Mouse (Mus musculus) kidney, embryonic 14.5 days (tissue): ENCODE measurements around the gene Hif1an. TPM values are rescaled to one million over a fixed set of nuclear protein-coding genes. Genes with fewer than 3 reads are reported as not detected.
A peak's percentile ranks its signal among the peaks of the same experiment; 100 is the strongest.

Experiments used
- ATAC-seq: fragments of 200-750 bp; cut with Nextera tagmentation; 2 replicates; pipeline ENCODE4 v1.8.0; 2017; ENCODE audit warnings: moderate number of reproducible peaks, mild to moderate bottlenecking, moderate TSS enrichment, moderate library complexity; ENCODE audit not compliant: low FRiP score, low TSS enrichment
- H3K27ac ChIP-seq: fragments of 300-500 bp; sonication (generic); 2 replicates; pipeline ENCODE4 v1.5.1; 2014; ENCODE audit warnings: low read depth, mild to moderate bottlenecking, low read length, moderate library complexity, mixed read lengths
- H3K27me3 ChIP-seq: fragments of 300-500 bp; sonication (generic); 2 replicates; pipeline ENCODE4 v1.6.1; 2014; ENCODE audit warnings: mild to moderate bottlenecking, low read length; ENCODE audit not compliant: control insufficient read depth, insufficient read depth
- H3K36me3 ChIP-seq: fragments of 300-500 bp; sonication (generic); 2 replicates; pipeline ENCODE4 v1.6.1; 2014; ENCODE audit warnings: low read length, mixed read lengths; ENCODE audit not compliant: control insufficient read depth, insufficient read depth
- H3K4me1 ChIP-seq: fragments of 300-500 bp; sonication (generic); 2 replicates; pipeline ENCODE4 v1.6.1; 2014; ENCODE audit warnings: low read length, mixed read lengths; ENCODE audit not compliant: control insufficient read depth, insufficient read depth
- H3K4me2 ChIP-seq: fragments of 300-500 bp; sonication (generic); replicated peaks from 2 replicates; pipeline ENCODE4 v1.6.1; 2014; ENCODE audit warnings: low read depth, mild to moderate bottlenecking, low read length
- H3K4me3 ChIP-seq: fragments of 300-500 bp; sonication (generic); 2 replicates; pipeline ENCODE4 v1.5.1; 2014; ENCODE audit warnings: mild to moderate bottlenecking, low read length
- H3K9ac ChIP-seq: fragments of 300-500 bp; sonication (generic); 2 replicates; pipeline ENCODE4 v1.6.1; 2014; ENCODE audit warnings: low read depth, mild to moderate bottlenecking, low read length, moderate library complexity
- H3K9me3 ChIP-seq: fragments of 300-500 bp; sonication (generic); 2 replicates; pipeline ENCODE4 v1.6.1; 2016; ENCODE audit warnings: low read length; ENCODE audit not compliant: control insufficient read depth
- WGBS: fragments of 180-500 bp; shearing (Covaris S2); extraction: QIAGEN DNeasy Blood & Tissue Kit; methylation state at CpG from one replicate; pipeline ENCODE4 v1.1.7; 2014; 5-methylcytosine and 5-hydroxymethylcytosine counted together
- polyA plus RNA-seq: library from polyadenylated mRNA; unstranded; fragments of >200 nt; fragmentation: Nextera tagmentation; extraction: Ambion mirVana; gene quantifications from 2 replicates; pipeline ENCODE4 v1.2.1, GENCODE M21; 2014

Gene Hif1an
- polyA plus RNA-seq, 1 experiment from 2014 or later: 28.0 TPM

DNA sequence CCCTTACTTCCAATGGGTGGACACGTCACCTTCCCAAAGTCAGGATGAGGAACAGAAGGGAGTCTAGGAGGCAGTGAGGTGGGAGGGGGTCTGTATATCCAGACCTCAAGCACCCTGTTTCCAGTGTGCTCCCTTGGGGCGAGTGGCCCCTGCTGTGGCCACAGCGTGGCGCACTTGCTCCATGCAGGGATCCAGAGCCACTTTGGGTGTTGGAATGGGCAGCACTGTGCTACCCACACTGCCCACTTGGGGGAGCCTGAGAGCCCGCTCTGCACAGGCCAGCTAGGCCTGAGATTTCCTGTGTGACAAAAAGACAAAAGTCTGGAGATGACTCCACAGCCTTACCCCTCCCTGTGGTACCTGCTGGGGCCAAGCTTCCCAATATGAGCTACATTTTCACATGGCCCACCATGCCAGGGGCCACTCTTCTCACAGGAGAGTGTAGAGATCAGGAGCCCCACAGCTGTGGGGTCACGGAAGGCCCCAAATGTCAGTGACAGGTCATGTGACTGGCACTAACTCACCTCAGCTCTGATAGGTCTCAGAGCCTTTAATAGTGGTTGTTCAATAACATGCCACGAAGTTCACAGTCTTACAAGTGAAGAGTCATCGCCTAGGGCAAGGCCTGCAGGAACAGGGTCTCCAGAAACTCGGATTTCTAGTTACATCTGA lies 20.1 kb downstream of the Hif1an start:
- H3K4me2 ChIP-seq: no peak overlapping the region
- no peaks in the 10 kb centered on the region for H3K4me1 ChIP-seq
- H3K4me3 ChIP-seq: no peak overlapping the region
- 0 out of 2 replicates have a peak, but pooled peaks cover 3% of the 10 kb centered on the region for H3K27me3 ChIP-seq
- H3K9ac ChIP-seq: no peak overlapping the region
- H3K36me3 ChIP-seq: no peaks in the 10 kb centered on the region
- ATAC-seq: peak; percentile 86
- WGBS: 28% methylated on average over 9 of the region's 9 CpGs
- H3K27ac ChIP-seq: no peak overlapping the region
- H3K9me3 ChIP-seq: no peaks in the 10 kb centered on the region

DNA sequence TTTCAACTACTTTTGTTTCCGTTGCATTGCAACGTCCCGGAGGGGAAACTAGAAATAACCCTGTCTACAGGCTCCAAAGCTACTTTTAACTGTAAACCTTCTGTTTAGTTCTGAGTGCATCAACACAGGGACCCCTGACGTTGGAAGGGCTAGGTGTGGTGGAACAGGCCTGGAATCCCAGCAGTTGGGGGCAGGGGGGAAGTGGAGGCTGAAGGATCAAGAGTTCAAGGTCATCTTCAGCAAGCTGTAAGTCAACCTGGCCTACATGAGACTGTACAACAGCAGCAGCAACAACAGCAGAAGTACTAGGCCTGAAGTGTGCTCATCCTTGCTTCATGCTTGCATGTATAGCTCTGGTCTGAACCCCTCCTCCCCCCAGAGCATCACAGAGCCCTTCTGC lies 25.4 kb downstream of the Hif1an start:
- Histone ChIP-seq H3K27ac (no peak overlapping the region), H3K4me2 (no peak overlapping the region), H3K27me3 (0 out of 2 replicates have a peak, but pooled peaks cover 3% of the 10 kb centered on the region), H3K4me1 (peaks cover 5% of the 10 kb centered on the region; the same call in 1 of the 2 replicates), H3K4me3 (no peak overlapping the region), H3K9ac (no peak overlapping the region), H3K9me3 (no peaks in the 10 kb centered on the region), H3K36me3 (no peaks in the 10 kb centered on the region)
- WGBS: 45% methylated on average over 4 of the region's 4 CpGs
- ATAC-seq: no peak

DNA sequence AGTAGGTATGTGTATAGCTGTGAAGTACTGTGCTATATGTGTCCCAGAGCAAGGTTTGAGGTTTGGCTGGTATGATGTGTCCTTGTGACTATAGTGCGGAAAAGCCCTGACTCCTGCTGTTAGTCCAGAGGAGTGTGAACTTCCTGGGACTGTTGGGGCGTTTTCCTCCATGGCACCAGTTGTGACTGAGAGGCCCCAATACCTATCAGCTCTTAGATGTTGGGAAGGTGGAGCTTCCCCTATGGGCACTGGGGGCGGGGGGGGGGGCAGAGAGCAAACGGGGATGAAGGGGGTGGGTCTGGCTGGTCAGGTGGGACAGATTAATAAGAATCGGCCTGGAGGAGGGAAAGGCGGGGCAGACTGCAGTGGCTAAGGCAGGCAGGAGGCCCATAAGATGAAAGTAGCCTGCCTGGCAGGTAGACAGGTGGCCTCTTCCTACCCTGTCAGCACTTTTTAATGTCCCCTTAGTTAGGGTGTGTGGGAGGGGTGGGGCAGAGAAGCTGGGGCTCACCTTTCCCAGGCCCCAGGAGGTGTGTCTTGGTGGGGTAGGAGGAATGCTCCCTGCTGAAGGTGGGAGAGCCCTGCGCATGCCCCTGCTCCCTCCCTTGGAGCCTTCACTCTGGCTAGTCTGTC lies 27.1 kb downstream of the Hif1an start:
- Histone ChIP-seq H3K27ac (no peak overlapping the region), H3K4me3 (no peak overlapping the region), H3K4me1 (peaks cover 5% of the 10 kb centered on the region; the same call in 1 of the 2 replicates), H3K4me2 (no peak overlapping the region), H3K9me3 (no peaks in the 10 kb centered on the region), H3K36me3 (no peaks in the 10 kb centered on the region), H3K27me3 (no peaks in the 10 kb centered on the region), H3K9ac (no peak overlapping the region)
- ATAC-seq: peak; percentile 26; the same call in 1 of the 2 replicates
- 38% methylated on average over 7 of the region's 7 CpGs for WGBS

DNA sequence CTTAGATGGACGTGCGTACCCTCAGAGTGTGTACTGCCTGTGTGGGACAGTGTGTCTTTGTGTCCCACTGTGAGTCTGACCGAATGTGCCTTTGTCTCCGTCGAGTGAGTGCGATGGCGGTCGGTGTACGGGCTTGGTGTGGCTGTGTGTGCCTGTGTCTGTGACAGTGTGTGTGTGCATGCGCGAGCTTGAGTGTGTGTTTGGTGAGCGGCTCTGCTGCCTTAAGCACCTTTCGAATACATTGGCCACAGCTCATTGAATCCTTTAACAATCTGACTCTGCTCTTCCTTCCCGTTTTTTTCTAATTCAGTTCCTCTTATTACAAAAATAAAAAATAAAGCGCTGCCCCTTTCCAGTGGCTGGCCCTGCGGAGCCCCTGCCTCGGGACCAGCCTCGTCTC lies 28.3 kb downstream of the Hif1an start:
- Histone ChIP-seq H3K4me3 (no peak overlapping the region), H3K4me1 (peaks cover 5% of the 10 kb centered on the region; the same call in 1 of the 2 replicates), H3K36me3 (no peaks in the 10 kb centered on the region), H3K27me3 (no peaks in the 10 kb centered on the region), H3K27ac (no peak overlapping the region), H3K9ac (no peak overlapping the region), H3K4me2 (no peak overlapping the region), H3K9me3 (no peaks in the 10 kb centered on the region)
- WGBS: 77% methylated on average over 18 of the region's 18 CpGs
- no peak for ATAC-seq

DNA sequence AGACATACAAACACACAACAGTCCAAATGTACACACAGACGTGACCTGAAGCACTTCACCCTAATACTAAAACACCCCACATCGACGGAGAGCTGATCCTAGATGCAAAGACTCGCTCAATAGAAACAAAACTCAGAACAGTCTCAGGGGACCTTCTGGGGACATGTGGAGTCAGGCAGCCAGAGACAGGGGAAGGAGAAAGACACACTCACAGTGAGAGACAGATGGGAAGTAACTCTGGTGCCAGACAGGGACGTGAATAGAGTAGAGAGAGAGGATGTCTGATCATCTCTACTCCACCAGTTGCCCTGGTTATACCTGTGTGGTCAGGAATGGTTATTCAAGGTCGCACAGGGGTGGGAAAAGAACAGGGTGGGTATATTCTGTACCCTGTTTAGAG lies 29.0 kb downstream of the Hif1an start:
- no peak overlapping the region for H3K9ac ChIP-seq
- ATAC-seq: no peak
- no peak overlapping the region for H3K27ac ChIP-seq
- no peaks in the 10 kb centered on the region for H3K9me3 ChIP-seq
- no peaks in the 10 kb centered on the region for H3K27me3 ChIP-seq
- H3K4me3 ChIP-seq: no peak overlapping the region
- H3K4me2 ChIP-seq: no peak overlapping the region
- peaks cover 5% of the 10 kb centered on the region; the same call in 1 of the 2 replicates for H3K4me1 ChIP-seq
- no peaks in the 10 kb centered on the region for H3K36me3 ChIP-seq
- 79% methylated on average over 6 of the region's 6 CpGs for WGBS

DNA sequence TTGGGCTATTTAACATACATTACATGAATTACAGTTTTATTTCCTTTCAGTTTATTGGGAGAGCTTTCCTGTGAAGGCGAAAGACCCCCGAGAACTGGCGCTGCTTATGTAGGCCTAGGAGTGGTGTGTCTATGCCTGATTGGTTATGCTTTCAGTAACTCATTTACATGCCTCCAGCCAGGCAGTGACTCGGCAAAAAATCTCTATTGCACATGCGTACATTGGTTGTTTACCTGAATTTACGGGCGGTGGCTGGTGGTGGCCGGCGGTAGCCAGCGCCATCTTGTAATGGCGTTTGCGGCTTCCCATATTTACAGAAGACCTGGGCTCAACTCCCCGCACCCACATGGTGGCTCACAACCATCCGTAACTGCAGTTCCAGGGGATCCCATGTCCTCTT lies 31.5 kb downstream of the Hif1an start:
- no peaks in the 10 kb centered on the region for H3K9me3 ChIP-seq
- no peak for ATAC-seq
- WGBS: 96% methylated on average over 14 of the region's 14 CpGs

DNA sequence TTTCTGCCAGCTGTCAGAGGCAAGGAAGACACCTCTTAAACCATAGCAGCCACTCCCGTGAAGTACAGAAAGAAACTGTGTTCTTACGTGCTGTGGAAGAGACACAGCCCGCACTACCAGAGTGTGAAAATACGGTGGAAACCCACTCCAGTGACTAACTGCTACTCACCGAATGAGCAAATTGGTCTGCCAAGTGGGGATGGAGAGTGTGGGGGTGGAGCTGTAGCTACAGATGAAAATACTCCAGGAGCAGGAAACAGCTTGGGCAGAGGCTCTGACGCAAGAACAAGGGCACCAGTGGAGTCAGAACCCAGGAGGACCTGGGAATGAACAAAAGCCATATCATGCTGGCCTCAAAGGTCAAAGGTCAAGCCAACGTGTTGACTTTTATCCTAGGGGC lies 55.5 kb downstream of the Hif1an start:
- no peaks in the 10 kb centered on the region for H3K27me3 ChIP-seq
- H3K4me1 ChIP-seq: no peaks in the 10 kb centered on the region
- no peak overlapping the region for H3K4me2 ChIP-seq
- 41% methylated on average over 7 of the region's 7 CpGs for WGBS
- ATAC-seq: no peak
- no peaks in the 10 kb centered on the region for H3K9me3 ChIP-seq
- no peak overlapping the region for H3K27ac ChIP-seq
- H3K4me3 ChIP-seq: no peak overlapping the region
- no peak overlapping the region for H3K9ac ChIP-seq
- H3K36me3 ChIP-seq: no peaks in the 10 kb centered on the region

More for the DNA sequence above, 31.5 kb downstream of the Hif1an start:
- no peak overlapping the region for H3K4me3 ChIP-seq
- H3K4me1 ChIP-seq: peaks cover 11% of the 10 kb centered on the region; the same call in 1 of the 2 replicates
- no peak overlapping the region for H3K27ac ChIP-seq
- H3K9ac ChIP-seq: no peak overlapping the region
- H3K4me2 ChIP-seq: no peak overlapping the region
- no peaks in the 10 kb centered on the region for H3K27me3 ChIP-seq
- no peaks in the 10 kb centered on the region for H3K36me3 ChIP-seq

Other genes starting within 250 kb of the Hif1an start
- gene Scd4, start 229.8 kb upstream of the Hif1an start, polyA plus RNA-seq: 0.11 TPM in 1 of 2 replicates, not detected in the other
- 2.7 and 5.2 TPM in 2 replicates for gene Scd1, start 155.0 kb upstream of the Hif1an start, polyA plus RNA-seq
- 3.5 and 4.5 TPM in 2 replicates for gene Wnt8b, start 69.4 kb upstream of the Hif1an start, polyA plus RNA-seq
- gene Sec31b, start 17.0 kb upstream of the Hif1an start, polyA plus RNA-seq: 0.76 and 0.87 TPM in 2 replicates
- not detected in 2 replicates for gene Gm20538, start 10.0 kb upstream of the Hif1an start, polyA plus RNA-seq
- 579 and 700 TPM in 2 replicates for gene Ndufb8, start 7.4 kb upstream of the Hif1an start, polyA plus RNA-seq
- gene Pax2, start 193.2 kb downstream of the Hif1an start, polyA plus RNA-seq: 43.3 and 55.9 TPM in 2 replicates